Mouse (Mus musculus) embryonic facial prominence, embryonic 11.5 days (tissue): ENCODE data around the gene Olfr324. TPM values are rescaled to one million over a fixed set of nuclear protein-coding genes. Genes with fewer than 3 reads are reported as not detected.

ENCODE experiments used
- ATAC-seq: fragments of 200-750 bp; cut with Nextera tagmentation; replicated peaks from 2 replicates; pipeline ENCODE4 v1.8.0; 2017; ENCODE audit warnings: low read depth; ENCODE audit not compliant: insufficient number of reproducible peaks, low FRiP score, low TSS enrichment
- DNase-seq: peaks from one replicate; pipeline ENCODE4 v3.0.0-alpha.2; 2015; ENCODE audit warnings: low spot score
- H3K27ac ChIP-seq: fragments of 300-500 bp; sonication (generic); replicated peaks from 2 replicates; pipeline ENCODE4 v1.5.1; 2014; ENCODE audit warnings: mild to moderate bottlenecking, low read depth, low read length, control low read depth
- H3K27me3 ChIP-seq: fragments of 300-500 bp; sonication (generic); 2 replicates; pipeline ENCODE4 v1.6.1; 2014; ENCODE audit warnings: mild to moderate bottlenecking, low read length, moderate library complexity, mixed read lengths; ENCODE audit not compliant: control insufficient read depth, insufficient read depth
- H3K36me3 ChIP-seq: fragments of 300-500 bp; sonication (generic); replicated peaks from 2 replicates; pipeline ENCODE4 v1.6.1; 2014; ENCODE audit warnings: low read depth, mild to moderate bottlenecking, low read length, moderate library complexity, mixed read lengths; ENCODE audit not compliant: control insufficient read depth, insufficient read depth
- H3K4me1 ChIP-seq: fragments of 300-500 bp; sonication (generic); 2 replicates; pipeline ENCODE4 v1.6.1; 2014; ENCODE audit warnings: low read length, mixed read lengths; ENCODE audit not compliant: control insufficient read depth, insufficient read depth
- H3K4me2 ChIP-seq: fragments of 300-500 bp; sonication (generic); 2 replicates; pipeline ENCODE4 v1.6.1; 2014; ENCODE audit warnings: low read depth, mild to moderate bottlenecking, control low read depth, low read length, moderate library complexity
- H3K4me3 ChIP-seq: fragments of 300-500 bp; sonication (generic); 2 replicates; pipeline ENCODE4 v1.5.1; 2014; ENCODE audit warnings: low read depth, low read length, control low read depth
- H3K9ac ChIP-seq: fragments of 300-500 bp; sonication (generic); replicated peaks from 2 replicates; pipeline ENCODE4 v1.6.1; 2014; ENCODE audit warnings: mild to moderate bottlenecking, control low read depth, low read length
- H3K9me3 ChIP-seq: fragments of 300-500 bp; sonication (generic); replicated peaks from 2 replicates; pipeline ENCODE4 v1.6.1; 2016; ENCODE audit warnings: mild to moderate bottlenecking, low read length, inconsistent platforms, mixed read lengths; ENCODE audit not compliant: control insufficient read depth
- WGBS: fragments of 180-500 bp; shearing (Covaris S2); extraction: QIAGEN DNeasy Blood & Tissue Kit; methylation state at CpG from one replicate; pipeline ENCODE4 v1.1.7; 2014; 5-methylcytosine and 5-hydroxymethylcytosine counted together
- polyA plus RNA-seq: library from polyadenylated mRNA; unstranded; fragments of >200 nt; fragmentation: Nextera tagmentation; extraction: Ambion mirVana; gene quantifications from 2 replicates; pipeline ENCODE4 v1.2.1, GENCODE M21; 2014

Olfr324 gene
- polyA plus RNA-seq, 1 experiment from 2014 or later = not detected

DNA sequence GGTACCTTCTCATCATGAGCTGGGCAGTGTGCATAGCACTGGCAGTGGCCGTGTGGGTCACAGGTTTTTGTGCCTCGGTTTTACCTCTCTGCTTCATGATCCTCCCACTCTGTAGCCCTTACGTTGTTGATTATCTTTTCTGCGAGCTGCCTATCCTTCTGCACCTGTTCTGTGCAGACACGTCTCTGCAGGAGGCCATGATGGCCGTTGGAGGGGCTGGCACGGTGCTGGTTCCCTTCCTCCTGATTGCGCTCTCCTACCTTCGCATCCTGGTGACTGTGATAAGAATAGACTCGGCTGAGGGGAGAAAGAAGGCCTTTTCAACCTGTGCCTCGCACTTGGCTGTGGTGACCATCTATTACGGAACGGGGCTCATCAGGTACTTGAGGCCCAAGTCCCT, 2.9 kb downstream of the Olfr324 start:
- no peak overlapping the region for H3K27ac ChIP-seq
- no peaks in the 10 kb centered on the region for H3K36me3 ChIP-seq
- H3K27me3 ChIP-seq = no peaks in the 10 kb centered on the region
- no peak overlapping the region for H3K4me2 ChIP-seq
- 87% methylated on average over 13 of the region's 13 CpGs for WGBS
- H3K4me1 ChIP-seq = no peaks in the 10 kb centered on the region
- H3K9ac ChIP-seq = no peak overlapping the region
- no peak overlapping the region for H3K4me3 ChIP-seq
- no peak for ATAC-seq
- no peaks in the 10 kb centered on the region for H3K9me3 ChIP-seq
- DNase-seq = no peak

DNA sequence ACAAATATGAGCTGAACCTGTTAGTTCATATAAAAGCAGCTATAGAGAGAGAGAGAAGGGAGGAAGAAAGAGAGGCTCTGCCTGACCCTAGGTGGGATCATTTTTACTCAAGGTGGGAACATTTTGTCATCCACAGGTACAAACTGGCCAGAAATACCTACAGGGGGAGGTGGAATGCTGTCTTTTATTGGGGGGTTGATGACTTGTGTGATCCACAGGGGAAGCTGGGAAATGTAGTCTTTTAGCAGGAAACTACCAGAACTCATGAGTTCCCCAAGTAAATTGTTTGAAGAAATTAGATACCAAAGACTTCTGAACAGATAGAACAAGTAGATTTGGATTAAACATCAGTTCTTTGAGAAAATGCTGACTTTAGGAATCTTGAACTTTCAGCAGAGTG, 7.1 kb downstream of the Olfr324 start:
- Histone ChIP-seq H3K9ac (no peak overlapping the region), H3K4me3 (no peak overlapping the region), H3K4me2 (no peak overlapping the region), H3K4me1 (no peaks in the 10 kb centered on the region), H3K36me3 (no peaks in the 10 kb centered on the region), H3K27ac (no peak overlapping the region), H3K27me3 (no peaks in the 10 kb centered on the region), H3K9me3 (no peaks in the 10 kb centered on the region)
- ATAC-seq (no peak), DNase-seq (no peak)

DNA sequence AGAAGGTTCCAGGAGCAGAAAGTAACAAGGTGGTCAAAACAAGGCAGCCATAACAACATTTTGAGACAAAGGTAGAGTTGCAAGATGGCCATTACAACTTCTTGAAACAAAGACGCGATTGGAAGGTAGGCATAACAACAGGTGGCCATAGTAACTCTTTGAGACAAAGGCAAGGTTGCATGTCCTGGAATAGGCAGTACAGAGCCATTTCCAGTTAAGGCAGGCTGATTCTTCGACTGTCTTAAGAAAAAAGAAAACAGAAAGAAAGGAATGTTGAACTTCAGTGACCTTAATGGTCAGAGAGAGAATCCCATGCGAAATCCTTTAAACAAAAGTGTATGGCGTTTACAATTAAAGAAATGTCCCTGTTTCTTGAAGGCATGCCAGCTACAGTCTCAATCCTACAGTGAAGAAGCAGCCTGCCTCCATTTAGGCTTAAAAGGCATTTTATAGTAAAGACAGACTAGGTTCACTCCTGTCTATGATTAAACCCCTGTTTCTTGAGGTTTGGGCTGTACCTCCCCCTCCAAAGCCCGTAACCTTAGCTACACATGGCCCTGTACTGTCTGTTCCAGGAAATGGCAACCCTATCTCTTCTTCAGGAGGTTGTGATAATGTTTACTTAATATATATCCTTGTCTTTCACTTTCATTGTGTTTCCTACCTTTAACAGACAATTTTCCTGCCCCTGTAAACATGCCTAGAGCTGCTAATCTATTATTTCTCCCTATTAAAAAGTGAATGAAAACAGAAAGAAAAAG, 8.1 kb downstream of the Olfr324 start:
- 74% methylated on average over 6 of the region's 6 CpGs for WGBS
- ATAC-seq = no peak
- H3K9ac ChIP-seq = no peak overlapping the region

DNA sequence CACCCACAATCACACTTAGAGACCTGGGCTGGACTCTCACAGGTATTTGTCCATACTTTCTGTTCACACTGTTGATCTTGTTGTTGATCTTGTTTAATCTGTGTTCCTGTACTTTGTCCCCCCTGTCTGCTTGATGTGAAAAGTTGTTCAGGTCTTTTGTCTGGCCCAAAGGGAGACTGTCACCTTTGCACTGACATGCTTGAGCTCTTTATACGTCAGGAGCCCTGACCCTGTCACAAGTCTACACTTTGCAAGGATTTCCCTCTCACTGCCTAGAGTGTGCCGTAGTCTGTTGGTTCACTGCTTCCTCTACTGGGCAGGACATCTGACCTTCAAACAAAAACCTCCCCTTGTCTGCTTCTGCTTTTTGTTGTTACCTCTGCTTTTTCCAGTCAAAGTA, 9.8 kb downstream of the Olfr324 start:
- no peaks in the 10 kb centered on the region for H3K36me3 ChIP-seq
- no peak overlapping the region for H3K27ac ChIP-seq
- H3K27me3 ChIP-seq = no peaks in the 10 kb centered on the region
- no peaks in the 10 kb centered on the region for H3K4me1 ChIP-seq
- H3K4me3 ChIP-seq = no peak overlapping the region
- ATAC-seq (no peak), DNase-seq (no peak)
- no peak overlapping the region; the same call in 1 of the 2 replicates for H3K4me2 ChIP-seq
- WGBS = 69% methylated on average over 2 of the region's 2 CpGs
- H3K9me3 ChIP-seq = no peaks in the 10 kb centered on the region
- H3K9ac ChIP-seq = no peak overlapping the region

More for the DNA sequence above, 8.1 kb downstream of the Olfr324 start:
- no peaks in the 10 kb centered on the region for H3K27me3 ChIP-seq
- no peaks in the 10 kb centered on the region for H3K9me3 ChIP-seq
- H3K36me3 ChIP-seq = no peaks in the 10 kb centered on the region
- H3K4me1 ChIP-seq = no peaks in the 10 kb centered on the region
- H3K4me3 ChIP-seq = no peak overlapping the region
- H3K4me2 ChIP-seq = no peak overlapping the region
- no peak for DNase-seq
- H3K27ac ChIP-seq = no peak overlapping the region

DNA sequence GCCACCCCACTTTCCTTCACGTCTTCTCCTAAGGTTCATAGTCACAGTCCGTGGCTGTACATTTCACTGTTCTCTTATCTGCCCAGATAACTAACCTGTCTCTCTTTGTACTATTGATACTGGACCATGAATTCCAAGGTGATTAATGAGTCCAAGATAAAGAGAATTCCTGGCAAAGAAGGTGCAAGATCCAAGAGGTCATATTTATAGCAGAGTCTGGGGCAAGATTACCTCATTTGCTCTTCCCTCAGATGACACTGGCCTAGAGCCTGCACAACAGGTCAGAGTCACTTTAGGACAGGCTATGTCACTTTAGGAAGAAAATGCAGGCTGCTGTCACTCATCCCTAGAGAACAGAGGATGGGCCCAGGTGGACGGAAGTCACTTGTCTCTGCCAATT, 10.3 kb downstream of the Olfr324 start:
- Histone ChIP-seq H3K4me1 (no peaks in the 10 kb centered on the region), H3K9me3 (no peaks in the 10 kb centered on the region), H3K4me2 (no peak overlapping the region; the same call in 1 of the 2 replicates), H3K36me3 (no peaks in the 10 kb centered on the region), H3K9ac (no peak overlapping the region), H3K27me3 (no peaks in the 10 kb centered on the region), H3K4me3 (no peak overlapping the region), H3K27ac (no peak overlapping the region)
- DNase-seq (no peak), ATAC-seq (no peak)
- 87% methylated on average over 3 of the region's 3 CpGs for whole genome bisulfite sequencing

DNA sequence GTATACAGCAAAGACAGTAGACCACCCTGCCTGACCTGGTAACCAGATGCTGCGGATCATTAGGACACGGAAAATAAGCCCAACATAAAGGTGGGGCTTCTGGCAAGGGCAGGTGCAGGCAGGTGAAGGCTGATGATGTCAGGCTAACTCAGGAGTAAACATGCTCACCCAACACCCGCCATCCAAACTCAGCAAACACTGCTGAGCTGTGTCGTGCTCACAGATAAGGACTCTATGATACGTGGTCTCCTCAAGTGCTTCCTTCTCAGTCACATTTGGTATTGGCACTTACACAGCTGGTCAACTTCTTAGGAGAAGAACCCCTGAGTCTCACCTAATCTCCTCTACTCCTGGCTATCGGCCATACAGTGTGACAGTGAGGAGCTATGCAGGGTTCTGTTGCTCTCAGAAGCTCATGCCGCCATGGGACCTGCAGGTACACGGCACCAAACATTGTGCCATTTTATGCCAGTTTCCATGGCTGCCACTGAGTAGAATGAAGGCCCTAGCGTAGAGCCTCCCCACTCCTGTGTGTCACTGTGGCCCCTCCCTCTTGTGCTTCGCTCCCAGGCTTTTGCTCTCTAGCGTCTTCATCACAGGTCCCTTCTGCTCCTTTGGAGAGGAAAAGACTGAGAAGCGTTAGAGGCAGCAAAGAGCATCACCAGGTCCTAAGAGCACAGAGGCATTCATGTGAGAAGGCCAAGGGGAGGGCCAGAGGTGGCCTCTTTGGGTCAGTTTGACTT, 11.4 kb downstream of the Olfr324 start:
- H3K27me3 ChIP-seq = no peaks in the 10 kb centered on the region
- H3K9me3 ChIP-seq = no peaks in the 10 kb centered on the region
- no peak for DNase-seq
- WGBS = 84% methylated on average over 12 of the region's 12 CpGs
- no peak for ATAC-seq
- H3K9ac ChIP-seq = no peak overlapping the region
- H3K4me3 ChIP-seq = no peak overlapping the region
- H3K4me1 ChIP-seq = no peaks in the 10 kb centered on the region
- H3K36me3 ChIP-seq = no peaks in the 10 kb centered on the region
- no peak overlapping the region for H3K4me2 ChIP-seq
- H3K27ac ChIP-seq = no peak overlapping the region

DNA sequence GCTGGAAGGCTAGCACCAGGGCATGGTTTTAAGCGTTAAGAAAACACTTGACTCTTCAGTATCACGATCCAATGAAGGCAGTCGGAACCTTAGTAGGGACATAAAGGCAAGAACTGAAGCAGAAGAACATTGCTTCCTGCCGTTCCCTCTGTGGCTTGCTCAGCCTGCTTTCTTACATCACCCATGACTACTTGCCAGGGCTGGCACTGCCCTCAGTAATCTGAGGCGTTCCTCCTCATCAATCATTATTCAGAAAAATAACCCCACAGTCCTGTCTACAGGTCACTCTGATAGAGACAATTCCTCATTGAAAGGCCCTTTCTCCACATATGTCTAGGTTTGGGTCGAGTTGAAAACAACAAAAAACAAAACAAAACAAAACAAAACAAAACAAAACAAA, 12.1 kb downstream of the Olfr324 start:
- no peaks in the 10 kb centered on the region for H3K4me1 ChIP-seq
- WGBS = 85% methylated on average over 6 of the region's 6 CpGs
- ATAC-seq = no peak
- H3K27ac ChIP-seq = no peak overlapping the region
- no peak overlapping the region for H3K4me3 ChIP-seq
- H3K9me3 ChIP-seq = no peaks in the 10 kb centered on the region
- no peaks in the 10 kb centered on the region for H3K36me3 ChIP-seq
- no peak overlapping the region for H3K9ac ChIP-seq
- H3K4me2 ChIP-seq = no peak overlapping the region
- no peaks in the 10 kb centered on the region for H3K27me3 ChIP-seq
- DNase-seq = no peak

DNA sequence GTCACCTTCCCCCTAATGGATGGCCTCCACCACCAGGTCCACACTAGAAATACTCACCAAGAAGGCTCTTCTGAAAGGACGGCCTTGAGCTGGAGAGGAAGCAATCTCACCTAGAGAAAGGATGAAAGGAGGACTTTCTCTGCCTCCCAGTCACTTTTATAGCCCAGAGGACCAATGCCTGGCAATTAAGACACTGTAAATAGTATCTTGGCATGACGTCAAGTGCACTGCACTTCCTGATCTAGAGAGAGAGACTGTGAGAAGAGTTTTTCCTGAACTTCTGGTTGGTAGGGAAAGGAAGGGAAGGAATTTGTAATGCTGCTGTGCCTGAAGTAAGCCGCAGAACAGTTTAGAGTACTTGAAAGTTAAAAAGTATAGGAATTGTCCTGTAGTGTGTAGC, 18.4 kb downstream of the Olfr324 start:
- Histone ChIP-seq H3K27me3 (no peaks in the 10 kb centered on the region), H3K4me2 (no peak overlapping the region), H3K9me3 (no peaks in the 10 kb centered on the region), H3K4me1 (no peaks in the 10 kb centered on the region), H3K27ac (no peak overlapping the region), H3K9ac (no peak overlapping the region), H3K4me3 (no peak overlapping the region), H3K36me3 (no peaks in the 10 kb centered on the region)
- ATAC-seq (no peak), DNase-seq (no peak)
- 81% methylated on average over 3 of the region's 3 CpGs for WGBS
